Mouse (Mus musculus): ENCODE measurements around the gene Oxld1.
"Not testable (repeated sequence)": the region's sequence is repeated elsewhere in the genome, so short reads cannot be mapped to it uniquely, and the experiment has no call there.

The Oxld1 gene

DNA sequence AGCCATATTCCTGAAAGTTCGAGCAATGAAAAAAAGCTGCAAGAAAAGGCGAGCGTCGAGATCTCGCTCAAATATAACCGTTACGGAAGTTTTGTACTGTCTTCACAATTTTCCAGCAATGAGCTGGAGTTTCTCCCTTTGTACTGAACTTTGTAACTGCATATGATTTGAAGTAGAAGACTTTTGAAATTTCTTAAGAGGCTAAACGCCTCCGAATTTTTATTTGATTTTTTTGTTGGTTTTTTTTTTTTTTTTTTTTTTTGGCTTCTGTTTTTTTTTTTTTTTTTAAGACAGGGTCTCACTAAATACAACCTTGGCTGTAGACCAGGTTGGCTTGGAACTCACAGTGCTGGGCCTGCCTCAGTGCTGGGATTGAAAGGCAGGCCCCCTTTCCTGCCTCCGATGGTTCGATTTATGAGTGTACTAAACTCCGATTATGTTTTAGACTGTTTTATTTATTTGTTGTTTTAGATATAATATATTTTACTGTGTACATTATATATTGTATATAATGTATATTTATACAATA lies 19.9 kb downstream of the Oxld1 start:
- in situ Hi-C loops (cut with MboI; ENCODE audit: unreplicated experiment in 2 of 2): no loop called here

DNA sequence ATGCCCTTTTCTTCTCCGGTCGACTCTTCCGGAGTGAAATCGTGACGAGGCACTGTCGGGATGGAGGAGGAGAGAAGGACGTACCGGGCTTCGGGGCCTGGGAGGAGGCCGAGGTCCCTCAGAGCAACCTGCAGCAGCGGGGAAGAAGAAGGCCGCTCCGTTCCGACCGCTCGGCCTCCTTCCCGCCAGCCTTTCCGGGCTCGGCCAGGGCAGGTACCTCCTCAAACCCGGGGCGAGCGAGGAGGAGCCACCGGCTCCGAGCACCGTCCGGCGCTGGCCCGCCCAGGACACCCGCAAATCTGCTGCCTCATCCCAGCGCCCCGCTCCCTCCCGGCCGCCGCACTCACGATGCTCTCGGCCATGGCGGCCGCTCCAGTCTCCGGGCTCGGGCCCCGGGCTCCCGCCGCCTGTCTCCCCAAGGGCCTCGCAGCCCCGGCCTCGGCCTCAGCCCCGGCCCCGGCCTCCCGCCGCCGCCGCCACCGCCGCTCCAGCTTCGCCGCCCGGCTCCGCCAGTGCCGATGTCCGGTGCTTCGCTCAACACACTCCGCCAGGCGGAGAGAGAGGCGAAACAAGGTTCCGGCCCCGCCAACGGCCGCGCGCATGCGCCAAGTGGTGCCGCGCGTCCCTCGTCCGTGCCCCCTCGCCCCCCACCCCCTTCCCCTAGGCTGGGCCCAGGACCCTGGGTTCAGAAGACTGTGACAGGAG lies 20.6 kb downstream of the Oxld1 start, which contains the start of gene Nploc4:
Nploc4 (minus strand) TSS at position 557 of the 705 bp plus-strand sequence.
- in situ Hi-C loops (cut with MboI; ENCODE audit: unreplicated experiment in 2 of 2): no loop called here

DNA sequence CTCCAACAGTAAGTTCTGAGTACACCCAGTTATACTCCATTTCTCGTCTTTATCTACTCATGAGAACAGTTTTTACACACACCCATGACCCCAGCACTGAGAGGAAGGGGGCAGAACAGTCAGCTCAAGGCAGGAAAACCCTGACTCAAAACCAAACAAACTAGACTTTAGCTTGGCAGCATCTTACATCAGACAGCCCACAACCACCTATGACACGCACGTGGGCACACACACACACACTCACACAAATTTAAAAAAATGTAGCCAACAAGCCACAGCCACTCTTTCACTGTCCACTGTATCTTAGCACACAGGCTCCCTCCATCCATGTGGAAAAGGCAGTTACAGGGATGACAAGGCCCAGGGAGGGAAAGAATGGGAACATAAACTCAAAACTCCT lies 31.1 kb downstream of the Oxld1 start:
- in situ Hi-C loops (cut with MboI; ENCODE audit: unreplicated experiment in 2 of 2): no loop called here

DNA sequence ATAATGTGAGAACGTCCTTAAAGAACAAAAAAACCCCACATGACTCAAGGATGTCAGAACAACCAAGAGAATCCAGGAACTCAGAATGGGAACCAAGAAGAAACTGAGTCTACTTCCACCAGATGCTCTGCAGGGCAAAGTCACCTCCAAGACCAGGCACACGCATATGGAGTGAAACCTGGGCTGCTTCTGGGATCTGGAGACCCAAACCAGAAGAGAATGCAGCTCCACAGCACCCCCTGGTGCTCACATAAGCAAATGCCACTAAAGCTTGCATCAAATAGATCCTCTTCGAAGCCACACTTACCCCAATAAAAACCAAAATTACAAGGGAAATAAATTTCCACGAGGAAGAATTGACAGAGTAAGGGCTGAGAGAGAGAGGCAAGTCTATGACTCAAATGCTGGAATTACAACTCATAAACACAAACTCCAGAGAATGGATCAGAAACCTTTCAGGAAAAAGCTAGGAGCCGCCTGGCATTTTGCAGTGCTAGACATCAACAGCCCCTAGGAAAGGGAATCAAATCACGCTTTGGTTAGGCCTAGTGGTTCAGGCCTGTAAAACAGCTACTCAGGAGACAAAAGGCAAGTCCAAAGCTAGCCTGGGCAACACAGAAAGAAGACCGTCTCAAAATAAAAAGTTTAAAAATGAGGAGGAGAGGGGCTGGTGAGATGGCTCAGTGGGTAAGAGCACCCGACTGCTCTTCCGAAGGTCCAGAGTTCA lies 34.1 kb downstream of the Oxld1 start:
- in situ Hi-C loops (cut with MboI; ENCODE audit: unreplicated experiment in 2 of 2): loop anchor here (5.0 kb wide), 2 partner anchors 66 to 71 kb away; no protein-coding TSS in a partner anchor

DNA sequence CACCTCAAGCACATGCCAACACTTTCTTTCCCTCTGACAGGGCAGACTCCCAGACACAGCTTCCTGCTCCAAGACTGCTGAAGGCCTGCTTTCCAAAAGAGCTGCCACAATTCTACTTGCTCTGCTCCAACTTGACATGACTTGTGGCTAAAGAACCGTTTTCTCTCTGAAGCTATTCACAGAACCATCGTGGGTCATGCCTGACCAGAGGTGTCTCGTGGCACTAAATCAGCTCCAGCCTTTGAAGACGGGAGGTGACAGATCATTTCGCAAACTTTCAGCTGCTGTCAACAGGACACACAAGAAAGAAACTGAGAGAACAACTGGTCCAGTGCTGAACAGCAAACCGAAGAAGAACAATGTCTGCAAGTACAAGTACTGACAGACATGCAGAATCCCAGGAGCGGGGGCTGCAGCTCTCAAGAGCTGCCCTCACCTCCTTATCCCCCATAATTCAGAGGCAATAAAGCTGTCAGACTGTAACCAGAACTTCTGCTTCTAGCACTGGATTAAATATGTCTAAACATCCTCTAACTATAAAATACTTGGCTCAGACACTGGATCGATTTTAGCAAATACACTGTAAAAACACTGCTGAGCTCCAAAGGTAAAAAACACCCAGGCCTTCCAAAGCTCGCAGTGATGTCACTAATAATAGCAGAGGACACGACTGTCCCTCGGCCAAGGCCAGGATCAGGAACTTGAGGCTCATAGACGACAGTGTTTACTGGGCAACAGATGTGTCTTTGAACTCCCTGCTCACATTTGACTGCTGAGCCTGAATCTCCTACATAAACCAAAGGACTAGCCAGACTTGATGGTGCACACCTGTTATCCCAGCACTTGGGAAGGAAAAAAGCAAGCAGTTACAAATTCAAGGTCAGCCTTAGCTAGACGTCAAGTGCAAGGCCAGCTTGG lies 35.0 kb downstream of the Oxld1 start:
- in situ Hi-C loops (cut with MboI; ENCODE audit: unreplicated experiment in 2 of 2): loop anchor here (5.0 kb wide), 2 partner anchors 66 to 71 kb away; no protein-coding TSS in a partner anchor

DNA sequence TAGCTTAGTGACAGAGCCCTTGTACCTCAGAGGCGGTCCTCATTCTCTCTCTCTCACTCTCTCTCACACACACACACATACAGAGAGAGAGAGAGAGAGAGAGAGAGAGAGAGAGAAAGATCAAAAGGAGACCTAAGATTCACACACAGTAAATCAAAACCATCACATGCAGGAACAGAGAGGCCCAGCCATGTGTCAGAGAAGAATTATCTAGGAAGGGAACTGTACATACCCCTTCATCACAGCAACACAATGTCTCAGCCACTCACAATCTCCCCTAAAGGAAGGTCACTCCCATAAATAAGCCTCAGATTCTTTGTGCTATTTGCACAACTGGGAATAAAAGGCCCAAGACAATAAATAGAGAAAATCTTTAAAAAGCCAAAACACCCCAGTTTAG lies 39.3 kb downstream of the Oxld1 start:
- in situ Hi-C loops (cut with MboI; ENCODE audit: unreplicated experiment in 2 of 2): no loop called here

DNA sequence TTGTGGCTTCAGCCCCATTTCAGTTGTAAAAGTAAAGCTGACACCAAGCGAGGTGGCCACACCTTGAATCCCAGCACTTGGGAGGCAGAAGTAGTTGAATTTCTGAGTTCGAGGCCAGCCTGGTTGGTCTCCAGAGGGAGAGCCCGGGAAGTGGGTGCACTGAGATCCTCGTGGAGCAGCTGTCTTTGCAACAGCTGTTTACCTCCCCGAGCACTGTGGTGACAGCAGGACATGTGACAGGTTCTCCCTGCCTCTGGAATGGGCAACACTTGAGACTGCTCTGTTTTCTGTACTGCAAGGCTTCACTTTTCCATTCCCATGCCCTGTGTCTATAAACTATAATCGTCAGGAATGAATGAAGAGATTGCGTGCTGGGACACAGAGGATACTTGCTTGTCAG lies 40.0 kb downstream of the Oxld1 start:
- in situ Hi-C loops (cut with MboI; ENCODE audit: unreplicated experiment in 2 of 2): no loop called here

DNA sequence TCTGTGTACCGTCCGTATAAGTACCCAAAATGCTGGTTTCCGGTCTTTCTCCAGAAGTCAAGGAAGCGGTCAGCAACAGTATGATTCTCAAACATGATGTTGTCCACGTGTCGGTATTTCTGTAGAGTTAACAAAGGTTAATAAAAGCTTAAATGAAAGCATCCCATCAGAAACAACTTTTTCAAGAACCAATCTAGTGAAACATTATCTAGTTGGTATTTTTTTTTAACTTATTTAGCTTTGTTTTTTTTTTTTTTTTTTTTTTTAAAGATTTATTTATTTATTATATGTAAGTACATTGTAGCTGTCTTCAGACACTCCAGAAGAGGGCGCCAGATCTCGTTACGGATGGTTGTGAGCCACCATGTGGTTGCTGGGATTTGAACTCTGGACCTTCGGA lies 44.2 kb downstream of the Oxld1 start:
- in situ Hi-C loops (cut with MboI; ENCODE audit: unreplicated experiment in 2 of 2): not testable (repeated sequence)
